Mouse (Mus musculus) left cerebral cortex, postnatal 14 days (tissue): ENCODE results near the gene Nadk2. TPM values are rescaled to one million over a fixed set of nuclear protein-coding genes. Genes with fewer than 3 reads are reported as not detected.

ENCODE experiments used
- DNase-seq, 2 experiments: peaks; one replicate each; pipeline ENCODE4 v3.0.0; 2021 to 2022; ENCODE audit warnings: low spot score in 2 of 2, mixed read lengths in 1 of 2
- intact Hi-C: fragments of 180-260 bp; cut with DNase I; formaldehyde crosslinking; loops from one replicate; pipeline ENCODE4 v1.15.1; 2025
- total RNA-seq, 2 experiments: library from RNA; stranded (reverse); gene quantifications; 2 replicates each; pipeline ENCODE4 v1.2.3; 2021

The Nadk2 gene
- total RNA-seq, 2 experiments from 2014 or later: 40.9 to 46.2 TPM

- DNase-seq: no peak
- intact Hi-C loops: no loop called here
Observed at GRCm38 (mm10) chr15:9086813-9087212, 15.8 kb downstream of the Nadk2 start.

DNA sequence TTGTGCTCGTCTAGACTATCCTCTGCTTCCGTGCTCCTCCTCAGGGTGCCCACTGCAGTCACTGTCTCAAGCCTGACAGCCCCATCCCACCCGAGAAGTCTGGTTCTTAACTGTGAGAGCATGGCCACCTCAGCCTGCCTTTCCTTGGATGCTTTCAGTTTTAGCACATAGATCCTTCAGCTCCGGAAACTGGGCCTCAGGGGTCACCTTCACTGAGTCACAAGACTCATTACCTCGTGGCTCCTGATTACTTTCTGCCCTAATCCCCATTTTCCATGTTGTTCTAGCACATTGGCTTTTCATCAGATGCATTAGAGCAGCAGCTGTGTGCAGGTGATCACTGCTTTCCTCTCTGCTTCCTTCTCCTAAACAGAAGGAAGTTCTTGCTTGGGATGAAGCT lies 16.4 kb downstream of the Nadk2 start:
- intact Hi-C loops: no loop called here
- DNase-seq: no peak

DNA sequence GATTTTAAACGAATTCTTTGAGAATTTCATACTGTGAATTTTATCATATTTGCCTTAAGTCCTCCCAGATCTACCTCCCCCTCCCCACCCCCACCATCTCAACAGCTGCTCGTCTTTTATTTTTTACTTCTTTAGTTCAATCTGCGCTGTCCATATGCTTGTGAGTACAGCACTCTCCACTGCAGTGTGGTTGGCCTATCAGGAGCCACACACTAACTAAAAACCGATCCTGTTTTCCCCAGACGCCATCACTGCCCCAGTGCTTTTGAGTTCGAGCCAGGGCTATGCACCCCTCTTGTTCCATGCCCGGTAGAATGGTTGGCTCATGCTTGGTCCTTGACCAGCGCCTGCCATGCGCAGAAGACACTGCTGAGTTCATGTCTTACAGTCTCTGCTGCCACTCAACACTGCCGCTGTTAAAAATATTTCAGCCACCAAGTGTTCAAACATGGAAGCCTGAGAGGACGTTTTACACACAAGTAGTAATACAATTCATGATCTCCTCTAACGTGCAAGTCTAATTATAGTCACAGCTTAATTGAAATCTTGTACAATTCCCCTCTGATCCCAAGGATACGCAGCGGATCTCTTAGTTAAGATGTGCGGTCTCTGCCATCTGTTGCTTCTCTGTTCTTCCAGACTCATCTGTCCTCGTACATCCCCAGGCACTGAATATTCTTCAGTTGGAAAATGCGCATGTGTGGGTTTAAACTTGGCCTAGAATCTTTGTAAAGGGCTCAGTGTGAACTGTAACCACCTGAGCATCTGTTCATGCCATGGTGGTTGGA lies 17.0 kb downstream of the Nadk2 start:
- DNase-seq: no peak
- intact Hi-C loops: no loop called here

GRCm38 (mm10) chr15:9088683-9089072 lies 17.6 kb downstream of the Nadk2 start:
- intact Hi-C loops: no loop called here
- no peak for DNase-seq

- no peak for DNase-seq
- intact Hi-C loops: no loop called here
Observed at GRCm38 (mm10) chr15:9089136-9089720, 18.2 kb downstream of the Nadk2 start.

- no peak for DNase-seq
Observed at GRCm38 (mm10) chr15:9090662-9091061, 19.6 kb downstream of the Nadk2 start.

GRCm38 (mm10) chr15:9093598-9094365 lies 22.7 kb downstream of the Nadk2 start:
- intact Hi-C loops: no loop called here
- no peak for DNase-seq

More at GRCm38 (mm10) chr15:9090662-9091061, 19.6 kb downstream of the Nadk2 start:
- intact Hi-C loops: no loop called here

DNA sequence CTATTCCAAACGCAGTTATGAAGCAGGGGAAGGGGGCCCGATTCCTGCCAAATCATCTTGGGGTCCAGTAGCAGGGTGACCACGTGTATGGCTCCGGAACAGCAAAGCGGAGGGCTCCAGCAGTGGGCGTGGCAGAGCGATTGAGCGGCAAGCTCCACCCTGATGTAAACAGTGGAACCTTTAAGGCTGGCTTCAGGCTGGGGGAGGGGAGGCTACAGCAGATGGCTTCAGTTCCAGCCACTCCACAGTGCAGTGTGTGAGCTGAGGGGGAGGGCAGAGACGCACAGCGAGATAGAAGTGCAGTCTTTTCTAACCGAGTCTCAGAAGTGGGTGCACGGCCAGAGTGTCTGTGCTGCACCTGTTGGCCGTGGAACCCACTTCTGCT lies 23.3 kb downstream of the Nadk2 start:
- peak; percentile 55 to 76 for DNase-seq
- intact Hi-C loops: no loop called here

GRCm38 (mm10) chr15:9096865-9097264 lies 25.8 kb downstream of the Nadk2 start:
- no peak for DNase-seq
- intact Hi-C loops: no loop called here

GRCm38 (mm10) chr15:9100446-9101077 lies 29.5 kb downstream of the Nadk2 start:
- DNase-seq: peak in 1 of 2 experiments; percentile 30
- intact Hi-C loops: no loop called here

- no peak for DNase-seq
- intact Hi-C loops: no loop called here
Observed at GRCm38 (mm10) chr15:9106303-9107074, 35.4 kb downstream of the Nadk2 start.

DNA sequence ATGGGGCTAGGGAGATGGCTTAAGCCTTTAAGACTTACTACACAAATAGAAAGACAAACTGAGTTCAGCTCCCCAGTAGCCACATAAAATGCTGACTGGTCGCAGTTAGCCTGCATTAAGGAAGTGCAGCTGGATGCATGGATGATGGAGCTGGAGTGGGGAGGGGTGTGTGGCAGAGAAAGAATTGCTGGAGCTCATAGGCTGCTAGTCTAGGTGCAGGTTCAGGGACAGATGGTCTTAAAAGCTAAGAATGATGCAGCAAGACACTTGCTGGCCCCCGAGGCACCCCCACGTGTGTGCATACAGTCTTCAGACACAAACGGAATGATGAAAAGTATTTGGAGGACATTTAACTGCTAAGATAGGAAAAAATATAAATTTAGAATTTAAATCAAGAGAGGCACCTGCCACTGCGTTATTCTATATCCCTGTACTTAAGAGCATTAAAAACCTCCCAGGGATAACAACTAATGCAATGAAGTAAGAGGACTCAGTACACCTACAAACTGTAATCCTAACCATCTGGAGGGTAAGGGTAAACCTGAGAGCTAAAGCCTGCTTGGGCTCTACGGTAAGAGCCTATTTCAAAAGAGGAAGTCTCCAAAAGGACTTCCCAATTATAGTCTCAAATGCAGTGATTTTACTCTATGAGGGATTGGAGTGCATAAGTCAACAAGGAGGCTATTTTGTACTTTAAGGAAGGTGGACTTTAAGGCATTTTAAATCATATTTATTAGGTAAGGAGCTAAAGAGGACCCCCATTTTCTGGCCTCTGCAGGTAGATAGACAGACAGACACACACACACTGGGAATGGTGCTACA lies 39.7 kb downstream of the Nadk2 start:
- DNase-seq: no peak
- intact Hi-C loops: no loop called here

- intact Hi-C loops: no loop called here
- DNase-seq: no peak
Observed at GRCm38 (mm10) chr15:9111648-9112047, 40.6 kb downstream of the Nadk2 start.

DNA sequence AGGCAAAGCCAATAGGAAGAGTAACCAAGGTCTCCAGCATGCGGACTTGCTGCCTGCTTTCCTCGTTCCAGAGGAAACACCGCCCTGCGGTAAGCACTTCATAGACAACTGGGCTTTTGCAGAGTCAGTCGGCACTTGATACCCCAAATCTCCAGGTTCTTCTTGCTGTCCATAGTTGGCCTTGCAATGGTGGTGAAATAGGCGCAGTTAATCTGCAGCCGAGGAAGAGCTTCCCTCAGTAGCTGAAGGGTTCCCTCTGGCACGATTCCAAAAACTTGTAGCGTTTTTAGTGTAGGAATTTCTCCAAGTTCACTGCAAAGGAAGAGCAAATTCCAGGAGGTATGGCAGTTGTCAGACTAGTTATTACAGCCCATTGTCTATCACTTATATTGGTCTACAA lies 42.5 kb downstream of the Nadk2 start:
- intact Hi-C loops: no loop called here

DNA sequence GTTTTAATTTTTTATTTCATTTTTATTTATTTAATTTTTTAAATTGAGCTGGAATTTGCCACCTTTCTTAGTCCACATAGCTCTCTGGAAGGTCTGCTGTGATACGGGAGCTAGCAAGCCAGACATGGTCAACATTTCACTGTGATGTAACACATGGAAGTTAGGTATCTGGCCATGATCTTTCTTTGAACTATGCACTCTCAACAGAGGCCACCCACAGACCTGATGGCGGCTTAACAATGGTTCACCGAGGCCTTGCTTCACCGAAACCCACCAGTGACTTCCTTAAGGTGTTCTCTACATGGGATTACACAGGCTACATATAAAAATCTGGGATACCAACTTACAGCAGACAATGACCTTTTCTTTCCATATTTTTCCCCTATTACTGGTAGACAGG lies 43.1 kb downstream of the Nadk2 start:
- no peak for DNase-seq
- intact Hi-C loops: no loop called here

More for the DNA sequence above, 42.5 kb downstream of the Nadk2 start:
- no peak for DNase-seq

- intact Hi-C loops: no loop called here
- no peak for DNase-seq
Observed at GRCm38 (mm10) chr15:9114599-9114998, 43.5 kb downstream of the Nadk2 start.

DNA sequence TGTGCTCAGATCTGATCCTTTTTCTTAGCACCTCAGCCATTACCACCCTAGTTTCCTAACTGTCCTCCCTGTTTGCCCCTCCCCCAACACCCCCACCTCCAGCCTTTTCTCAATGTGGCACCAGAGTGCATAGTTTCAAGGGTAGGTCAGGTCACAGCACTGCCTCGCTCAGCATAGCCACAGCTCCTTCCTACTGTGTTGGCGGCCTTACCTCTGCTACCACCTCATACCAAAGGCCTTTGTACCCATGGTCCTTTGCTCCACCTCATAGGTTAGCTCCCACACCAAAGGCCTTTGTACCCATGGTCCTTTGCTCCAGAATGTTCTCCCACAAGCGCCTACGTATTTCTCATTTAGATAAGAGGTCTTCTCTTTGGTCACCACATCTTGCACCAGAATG lies 47.8 kb downstream of the Nadk2 start:
- intact Hi-C loops: no loop called here
- DNase-seq: no peak

DNA sequence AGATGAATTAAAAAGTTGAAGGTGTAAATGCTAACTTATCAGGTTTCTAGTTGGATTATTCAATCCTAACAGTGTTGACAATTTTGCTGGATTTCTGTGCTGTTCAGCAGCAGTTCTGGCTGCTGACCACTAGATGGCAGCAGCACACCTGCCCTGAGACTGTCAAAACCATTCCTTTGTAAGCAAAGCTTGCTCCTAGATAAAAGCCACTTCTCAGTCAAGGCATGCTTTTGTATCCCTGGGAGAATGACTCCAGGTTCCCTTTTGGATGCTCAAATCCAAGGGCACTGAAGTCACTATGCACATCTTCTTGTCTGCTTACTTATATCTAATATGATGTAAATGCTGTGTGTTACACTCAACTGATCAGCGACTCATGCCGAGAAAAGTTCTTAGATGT lies 49.0 kb downstream of the Nadk2 start:
- intact Hi-C loops: loop anchor here (5.0 kb wide), 1 partner anchor 307 kb away; no protein-coding TSS in a partner anchor
- peak; percentile 63 to 67 for DNase-seq
